Mouse (Mus musculus): ENCODE results near the gene Atp1a1.
A peak's percentile ranks its signal among the peaks of the same experiment; 100 is the strongest.

Gene Atp1a1

GRCm38 (mm10) chr3:101592281-101593265 is 11.9 kb downstream of the Atp1a1 start:
- DNase-seq: peak; percentile 89

GRCm38 (mm10) chr3:101590380-101590779 is 14.1 kb downstream of the Atp1a1 start:
- DNase-seq: peak; percentile 93

GRCm38 (mm10) chr3:101588299-101588698 is 16.2 kb downstream of the Atp1a1 start:
- DNase-seq: peak; percentile 90

GRCm38 (mm10) chr3:101586794-101587193 is 17.7 kb downstream of the Atp1a1 start:
- DNase-seq: no peak

GRCm38 (mm10) chr3:101578072-101578471 is 26.4 kb downstream of the Atp1a1 start:
- no peak for DNase-seq

- DNase-seq: peak; percentile 97
Measured at GRCm38 (mm10) chr3:101577361-101577760, 27.1 kb downstream of the Atp1a1 start.

GRCm38 (mm10) chr3:101575527-101576085 is 28.9 kb downstream of the Atp1a1 start:
- DNase-seq: no peak

GRCm38 (mm10) chr3:101574463-101575193 is 29.9 kb downstream of the Atp1a1 start:
- no peak for DNase-seq

- DNase-seq: no peak
Measured at GRCm38 (mm10) chr3:101572991-101573390, 31.5 kb downstream of the Atp1a1 start.

GRCm38 (mm10) chr3:101572174-101572626 is 32.3 kb downstream of the Atp1a1 start:
- DNase-seq: peak; percentile 96

GRCm38 (mm10) chr3:101571515-101572130 is 32.9 kb downstream of the Atp1a1 start:
- no peak for DNase-seq

GRCm38 (mm10) chr3:101570747-101571514 is 33.6 kb downstream of the Atp1a1 start:
- no peak for DNase-seq

GRCm38 (mm10) chr3:101570246-101570645 is 34.2 kb downstream of the Atp1a1 start:
- no peak for DNase-seq

GRCm38 (mm10) chr3:101568627-101569026 is 35.9 kb downstream of the Atp1a1 start:
- peak; percentile 95 for DNase-seq

- DNase-seq: no peak
Measured at GRCm38 (mm10) chr3:101564011-101564410, 40.5 kb downstream of the Atp1a1 start.

- DNase-seq: no peak
Measured at GRCm38 (mm10) chr3:101562510-101563209, 41.8 kb downstream of the Atp1a1 start.

- no peak for DNase-seq
Measured at GRCm38 (mm10) chr3:101561948-101562347, 42.5 kb downstream of the Atp1a1 start.

- no peak for DNase-seq
Measured at GRCm38 (mm10) chr3:101560841-101561522, 43.5 kb downstream of the Atp1a1 start.

- DNase-seq: no peak
Measured at GRCm38 (mm10) chr3:101556712-101557111, 47.8 kb downstream of the Atp1a1 start.

All from heart, adult 11 months (tissue).